Mouse (Mus musculus) liver, adult 2 months (tissue): ENCODE data around the gene Gimap8. TPM values are rescaled to one million over a fixed set of nuclear protein-coding genes. Genes with fewer than 3 reads are reported as not detected.

Source experiments
- DNase-seq: peaks from one replicate; pipeline ENCODE4 v3.0.0-alpha.2; 2011; ENCODE audit warnings: low read depth, low spot score; ENCODE audit errors: extremely low read depth
- H3K27ac ChIP-seq: fragments of 200-500 bp; replicated peaks from 2 replicates; pipeline ENCODE4 v1.5.1; 2012; ENCODE audit warnings: low read depth, mild to moderate bottlenecking, control low read depth, inconsistent platforms, low read length; ENCODE audit not compliant: insufficient read depth
- H3K27me3 ChIP-seq: fragments of 200-500 bp; 2 replicates; pipeline ENCODE4 v1.6.1; 2012; ENCODE audit warnings: mild to moderate bottlenecking, moderate library complexity, low read length, inconsistent platforms; ENCODE audit not compliant: control insufficient read depth, insufficient read depth
- H3K36me3 ChIP-seq: fragments of 200-500 bp; 2 replicates; pipeline ENCODE4 v1.6.1; 2012; ENCODE audit warnings: low read length, inconsistent platforms; ENCODE audit not compliant: control insufficient read depth, insufficient read depth
- H3K4me1 ChIP-seq: fragments of 200-500 bp; 2 replicates; pipeline ENCODE4 v1.6.1; 2011; ENCODE audit warnings: low read length; ENCODE audit not compliant: control insufficient read depth, insufficient read depth
- H3K4me3 ChIP-seq: fragments of 200-500 bp; 2 replicates; pipeline ENCODE4 v1.5.1; 2011; ENCODE audit warnings: low read depth, mild to moderate bottlenecking, control low read depth, low read length, moderate library complexity; ENCODE audit not compliant: insufficient read depth
- H3K79me2 ChIP-seq: fragments of 200-500 bp; 2 replicates; pipeline ENCODE4 v1.6.1; 2012; ENCODE audit warnings: inconsistent platforms, mild to moderate bottlenecking, low read length, moderate library complexity; ENCODE audit not compliant: control insufficient read depth, insufficient read depth
- H3K9ac ChIP-seq: fragments of 200-500 bp; 2 replicates; pipeline ENCODE4 v1.6.1; 2012; ENCODE audit warnings: low read depth, mild to moderate bottlenecking, control low read depth, inconsistent platforms, low read length
- CTCF ChIP-seq: fragments of 200-500 bp; IDR thresholded peaks from 2 replicates; pipeline ENCODE4 v1.5.1; 2011; ENCODE audit warnings: low read depth, low read length, control low read depth
- POLR2A ChIP-seq: fragments of 200-500 bp; IDR thresholded peaks from 2 replicates; pipeline ENCODE4 v1.6.1; 2011; ENCODE audit warnings: low read length, control low read depth; ENCODE audit not compliant: insufficient read depth; ENCODE audit errors: extremely low read depth
- WGBS: fragments of 180-500 bp; shearing (Covaris S2); methylation state at CpG from one replicate; pipeline ENCODE4 v1.1.7; 2018; 5-methylcytosine and 5-hydroxymethylcytosine counted together
- polyA plus RNA-seq: library from polyadenylated mRNA; depleted of rRNA; stranded (reverse); fragments of >200 nt; gene quantifications from 2 replicates; pipeline ENCODE4 v1.2.3, GENCODE M21; 2012
- total RNA-seq: library from RNA; depleted of rRNA; stranded (reverse); fragments of >200 nt; gene quantifications from 2 replicates; pipeline ENCODE4 v1.2.3, GENCODE M21; 2014

The Gimap8 gene
- total and polyA plus RNA-seq, 2 experiments, result 1.4 to 6.1 TPM

GRCm38 (mm10) chr6:48629661-48630034, 17.4 kb upstream of the Gimap8 start:
- Histone ChIP-seq H3K4me1 (no peaks in the 10 kb centered on the region), H3K9ac (0 out of 2 replicates have a peak overlapping the region, but pooled peaks have one; percentile 3), H3K27ac (no peak overlapping the region), H3K27me3 (peaks cover 12% of the 10 kb centered on the region), H3K36me3 (no peaks in the 10 kb centered on the region), H3K4me3 (peak overlapping the region; percentile 54; the same call in 1 of the 2 replicates), H3K79me2 (no peaks in the 10 kb centered on the region)
- TF ChIP-seq POLR2A, result no peak
- no peak for TF ChIP-seq CTCF
- no peak for DNase-seq
- WGBS, result 42% methylated on average over 13 of the region's 13 CpGs

GRCm38 (mm10) chr6:48630831-48631230, 16.2 kb upstream of the Gimap8 start:
- Histone ChIP-seq H3K4me1 (no peaks in the 10 kb centered on the region), H3K27me3 (peaks cover 12% of the 10 kb centered on the region), H3K79me2 (no peaks in the 10 kb centered on the region), H3K4me3 (no peak overlapping the region), H3K27ac (no peak overlapping the region), H3K36me3 (no peaks in the 10 kb centered on the region), H3K9ac (no peak overlapping the region)
- 89% methylated on average over 8 of the region's 8 CpGs for WGBS
- DNase-seq, result no peak
- TF ChIP-seq POLR2A, result no peak
- TF ChIP-seq CTCF, result no peak

- no peak for DNase-seq
- H3K9ac ChIP-seq, result no peak overlapping the region
- H3K79me2 ChIP-seq, result no peaks in the 10 kb centered on the region
- no peaks in the 10 kb centered on the region for H3K4me1 ChIP-seq
- H3K27ac ChIP-seq, result no peak overlapping the region
- no peaks in the 10 kb centered on the region for H3K27me3 ChIP-seq
- 84% methylated on average over 2 of the region's 2 CpGs for WGBS
- H3K4me3 ChIP-seq, result no peak overlapping the region
- no peaks in the 10 kb centered on the region for H3K36me3 ChIP-seq
- TF ChIP-seq POLR2A (no peak), CTCF (no peak)
Measured at GRCm38 (mm10) chr6:48635105-48635504, 11.9 kb upstream of the Gimap8 start.

- Histone ChIP-seq H3K9ac (no peak overlapping the region), H3K36me3 (no peaks in the 10 kb centered on the region), H3K4me3 (no peak overlapping the region), H3K27me3 (no peaks in the 10 kb centered on the region), H3K27ac (no peak overlapping the region), H3K79me2 (no peaks in the 10 kb centered on the region), H3K4me1 (no peaks in the 10 kb centered on the region)
- TF ChIP-seq CTCF, result no peak
- TF ChIP-seq POLR2A, result no peak
- WGBS, result 88% methylated on average over 6 of the region's 6 CpGs
- DNase-seq, result no peak
Measured at GRCm38 (mm10) chr6:48636515-48636914, 10.5 kb upstream of the Gimap8 start.

- Histone ChIP-seq H3K4me1 (no peaks in the 10 kb centered on the region), H3K9ac (no peak overlapping the region), H3K36me3 (no peaks in the 10 kb centered on the region), H3K4me3 (no peak overlapping the region), H3K27ac (no peak overlapping the region), H3K27me3 (no peaks in the 10 kb centered on the region), H3K79me2 (no peaks in the 10 kb centered on the region)
- no peak for DNase-seq
- TF ChIP-seq CTCF (no peak), POLR2A (no peak)
- 75% methylated on average over 6 of the region's 6 CpGs for WGBS
Measured at GRCm38 (mm10) chr6:48637811-48638500, 9.1 kb upstream of the Gimap8 start.

- WGBS, result 52% methylated on average over 2 of the region's 2 CpGs
- H3K4me3 ChIP-seq, result no peak overlapping the region
- no peaks in the 10 kb centered on the region for H3K4me1 ChIP-seq
- DNase-seq, result peak; percentile 6
- H3K27me3 ChIP-seq, result no peaks in the 10 kb centered on the region
- no peak overlapping the region for H3K9ac ChIP-seq
- H3K79me2 ChIP-seq, result no peaks in the 10 kb centered on the region
- no peak overlapping the region for H3K27ac ChIP-seq
- no peaks in the 10 kb centered on the region for H3K36me3 ChIP-seq
- TF ChIP-seq POLR2A, result no peak
- no peak for TF ChIP-seq CTCF
Measured at GRCm38 (mm10) chr6:48638553-48638952, 8.5 kb upstream of the Gimap8 start.
